Mouse (Mus musculus) forelimb bud, embryonic 11.5 days (tissue): Measurements from ENCODE around the gene Klhl22.

Source experiments
- DNase-seq: peaks from one replicate; pipeline ENCODE4 v3.0.0-alpha.2; 2012; ENCODE audit warnings: low read depth, low spot score

Klhl22 gene

DNA sequence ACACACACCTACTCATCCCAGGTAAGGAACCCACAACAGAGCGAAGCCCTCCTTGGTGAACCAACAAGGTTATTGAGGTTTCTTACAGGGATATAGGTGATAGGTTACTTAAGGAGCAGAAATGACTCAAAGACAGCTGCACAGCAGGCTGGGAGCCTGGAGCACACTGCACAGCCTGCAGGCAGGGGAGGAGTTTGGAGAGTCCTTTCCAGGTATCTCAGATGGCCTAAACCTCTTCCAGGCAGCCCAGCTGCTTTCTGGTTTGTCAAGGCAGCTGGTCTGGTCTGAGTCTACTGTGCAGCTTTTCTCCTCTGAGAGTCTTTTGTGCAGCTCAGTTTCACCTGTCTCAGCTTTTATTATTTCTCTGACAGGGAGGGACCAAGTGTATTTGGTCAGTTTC, 1.7 kb upstream of the Klhl22 start:
- DNase-seq, result no peak

DNA sequence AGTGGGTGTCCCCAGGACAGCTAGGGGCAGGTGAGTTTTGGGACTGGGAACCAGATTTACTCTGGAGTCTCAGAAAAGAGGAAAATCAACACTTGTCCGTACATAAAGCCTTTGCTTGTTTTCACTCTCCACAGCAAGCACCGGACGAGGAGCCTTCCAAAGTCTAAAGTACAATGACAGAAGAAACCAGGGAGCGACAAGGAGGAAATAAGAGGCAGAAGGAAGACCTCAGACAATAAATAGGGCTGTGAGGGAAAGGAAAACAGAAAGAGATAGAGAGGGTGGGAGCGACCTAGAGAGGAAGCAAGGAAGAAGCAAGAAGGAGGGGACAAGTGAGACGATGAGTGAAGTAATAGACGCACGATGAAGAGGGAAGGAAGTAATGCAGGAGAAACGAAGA, 516 bp upstream of the Klhl22 start:
- DNase-seq, result no peak

DNA sequence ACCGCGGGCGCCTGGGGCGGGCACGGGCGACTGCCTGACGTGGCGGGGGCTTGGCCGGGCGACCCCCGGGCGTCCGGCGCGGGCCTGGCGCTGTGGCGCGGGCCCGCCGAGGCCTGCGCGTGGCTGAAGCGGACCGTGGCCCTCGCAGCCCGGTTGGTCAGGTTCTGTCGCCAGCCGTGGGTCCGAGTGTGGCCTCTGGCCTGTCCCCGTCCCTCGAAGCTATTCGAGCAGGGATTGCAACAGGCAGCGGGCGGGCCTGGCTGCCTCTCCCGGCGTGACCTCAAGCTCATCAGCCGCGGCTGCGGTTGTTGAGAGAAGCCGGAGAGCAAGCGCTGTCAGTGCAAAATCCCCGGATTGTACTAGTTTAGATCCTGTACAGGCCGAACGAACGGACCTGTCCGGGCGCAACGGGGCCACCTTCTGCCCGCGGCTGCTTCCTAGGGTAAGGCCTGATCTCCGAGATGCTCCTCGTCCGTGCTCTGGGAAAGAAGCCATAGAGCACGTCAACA, 449 bp downstream of the Klhl22 start:
- DNase-seq, result no peak

DNA sequence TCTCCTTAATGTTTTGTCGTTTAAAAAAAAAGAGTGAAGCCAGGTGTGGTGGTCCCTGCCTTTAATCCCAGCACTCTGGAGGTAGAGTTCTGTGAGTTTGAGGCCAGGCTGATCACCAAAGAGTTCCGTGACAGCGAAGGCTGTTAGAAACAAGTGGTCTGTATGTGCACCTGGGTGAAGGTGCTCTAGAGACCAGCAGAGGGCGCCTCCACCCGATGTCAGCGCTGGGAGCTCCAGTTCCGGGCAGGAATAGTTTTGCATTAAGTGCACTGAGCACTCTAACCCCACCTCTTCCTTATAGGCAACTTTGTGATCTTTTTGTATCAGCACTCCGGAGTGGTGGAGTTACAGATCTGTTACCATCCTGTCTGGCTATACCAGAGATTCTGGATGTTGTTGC, 1.2 kb downstream of the Klhl22 start:
- peak; percentile 51 for DNase-seq

DNA sequence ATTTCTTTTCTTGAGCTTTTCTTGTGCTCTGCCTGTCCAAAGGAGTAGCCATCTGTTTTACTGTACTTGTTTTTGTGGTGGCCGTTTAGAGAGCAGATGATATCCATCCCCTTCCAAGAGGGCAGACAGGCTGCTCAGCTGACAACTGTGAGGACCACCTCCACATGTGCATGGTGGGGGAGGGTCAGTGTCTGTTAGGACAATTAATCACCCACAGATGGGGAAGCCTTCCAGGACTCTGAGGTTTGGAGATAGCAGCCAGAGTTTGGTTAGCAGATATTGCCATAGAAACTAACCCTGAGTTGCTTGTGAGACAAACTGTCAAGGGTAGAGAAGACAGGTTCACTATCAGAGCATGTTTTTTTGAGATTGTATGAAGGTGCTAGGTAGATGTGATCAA, 1.7 kb downstream of the Klhl22 start:
- no peak for DNase-seq

DNA sequence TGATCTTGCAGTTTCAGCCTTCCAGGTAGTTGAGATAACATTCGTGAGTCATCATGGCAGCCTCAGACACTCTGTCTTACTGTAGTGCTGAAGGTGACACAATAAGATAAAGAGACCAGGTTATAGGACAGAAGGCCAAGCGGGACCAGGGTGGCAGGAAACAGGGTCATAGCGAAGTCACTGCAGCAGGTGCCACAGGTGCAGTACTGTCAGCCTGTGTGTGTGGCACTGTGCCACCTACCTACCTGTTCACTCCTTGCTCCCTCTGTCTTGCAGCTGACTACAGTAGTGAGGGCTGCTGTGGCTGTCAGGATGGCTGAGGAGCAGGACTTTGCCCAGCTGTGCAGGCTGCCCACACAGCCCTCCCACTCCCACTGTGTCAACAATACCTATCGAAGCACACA, 4.7 kb downstream of the Klhl22 start:
- DNase-seq, result no peak

DNA sequence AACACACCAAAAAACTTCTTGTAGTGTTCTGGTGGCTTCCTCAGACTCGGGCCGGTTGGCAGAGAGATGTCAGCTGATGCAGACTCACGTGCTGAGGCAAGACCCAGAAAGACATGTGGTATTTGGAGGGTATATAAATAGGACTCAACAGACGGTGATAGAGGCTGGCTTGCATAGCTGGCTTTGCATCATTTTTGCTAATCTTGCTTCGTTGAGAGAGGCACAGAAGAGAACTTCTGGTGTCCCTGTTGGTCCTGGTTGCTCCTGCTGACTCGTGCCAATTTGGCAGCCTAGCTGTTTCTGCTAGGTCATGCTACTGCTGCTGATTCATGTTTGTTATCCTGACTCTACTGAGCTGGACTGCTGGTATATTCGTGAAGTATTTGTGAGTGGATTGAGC, 9.4 kb downstream of the Klhl22 start:
- no peak for DNase-seq

DNA sequence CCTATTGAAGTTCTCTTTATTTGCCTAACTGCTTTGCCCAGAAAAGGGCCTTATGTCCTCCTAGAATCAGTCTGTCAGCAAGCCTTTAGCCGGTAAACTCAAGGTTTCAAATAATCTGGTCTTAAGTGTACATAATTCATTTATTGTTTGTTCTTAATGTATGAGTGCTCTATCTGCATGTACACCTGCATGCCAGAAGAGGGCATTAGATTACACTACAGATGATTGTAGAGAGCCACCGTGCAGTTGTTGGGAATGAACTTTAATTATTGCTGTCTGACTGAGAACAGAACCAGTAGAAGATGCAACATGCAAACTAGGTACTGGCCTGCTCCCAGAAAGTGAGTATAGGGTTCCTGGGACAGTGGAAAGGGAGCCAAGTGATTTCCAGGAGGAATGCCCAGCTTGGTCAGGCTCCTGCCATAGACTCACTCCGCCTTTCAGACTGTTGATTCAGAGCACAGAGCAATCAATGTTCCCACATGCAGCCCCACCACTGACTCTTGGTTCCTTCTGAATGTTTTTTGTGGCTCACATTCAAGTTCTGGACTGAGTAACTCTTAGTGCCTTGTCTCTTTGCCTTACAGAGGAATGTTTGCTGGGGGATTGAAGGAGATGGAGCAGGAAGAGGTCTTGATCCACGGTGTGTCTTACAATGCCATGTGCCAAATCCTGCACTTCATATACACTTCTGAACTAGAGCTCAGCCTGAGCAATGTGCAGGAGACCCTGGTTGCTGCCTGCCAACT, 11.9 kb downstream of the Klhl22 start:
- no peak for DNase-seq

DNA sequence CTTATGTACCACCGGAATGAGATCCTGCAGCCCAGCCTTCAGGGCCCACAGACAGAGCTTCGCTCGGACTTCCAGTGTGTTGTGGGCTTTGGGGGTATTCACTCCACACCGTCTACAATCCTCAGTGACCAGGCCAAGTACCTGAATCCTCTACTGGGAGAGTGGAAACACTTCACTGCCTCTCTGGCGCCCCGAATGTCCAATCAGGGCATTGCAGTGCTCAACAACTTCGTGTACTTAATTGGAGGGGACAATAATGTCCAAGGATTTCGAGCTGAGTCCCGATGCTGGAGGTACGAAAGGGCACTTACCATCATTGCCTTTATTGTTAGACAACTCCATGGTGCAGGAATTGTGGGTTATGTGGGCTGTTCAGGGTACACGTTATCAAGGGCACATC, 17.4 kb downstream of the Klhl22 start:
- DNase-seq, result no peak

DNA sequence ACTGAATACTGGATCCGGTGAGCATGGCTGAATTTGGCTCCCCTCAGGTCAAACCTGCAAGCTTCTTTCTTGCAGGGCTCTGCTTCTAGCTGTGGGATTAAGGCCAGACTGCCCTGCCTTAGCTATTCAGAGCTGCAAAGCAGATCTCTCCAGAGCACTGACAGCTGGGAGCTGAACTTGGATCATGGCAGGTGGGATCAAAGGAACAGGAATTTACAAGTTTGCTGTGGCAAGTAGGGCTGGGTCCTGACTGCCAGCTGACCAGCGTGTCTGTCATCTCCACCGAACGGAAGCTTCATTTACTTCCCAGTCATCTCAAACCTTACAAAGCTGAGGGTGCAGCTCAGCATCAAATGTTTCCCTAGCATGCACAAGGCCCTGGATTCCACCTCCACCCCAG, 18.8 kb downstream of the Klhl22 start:
- no peak for DNase-seq

DNA sequence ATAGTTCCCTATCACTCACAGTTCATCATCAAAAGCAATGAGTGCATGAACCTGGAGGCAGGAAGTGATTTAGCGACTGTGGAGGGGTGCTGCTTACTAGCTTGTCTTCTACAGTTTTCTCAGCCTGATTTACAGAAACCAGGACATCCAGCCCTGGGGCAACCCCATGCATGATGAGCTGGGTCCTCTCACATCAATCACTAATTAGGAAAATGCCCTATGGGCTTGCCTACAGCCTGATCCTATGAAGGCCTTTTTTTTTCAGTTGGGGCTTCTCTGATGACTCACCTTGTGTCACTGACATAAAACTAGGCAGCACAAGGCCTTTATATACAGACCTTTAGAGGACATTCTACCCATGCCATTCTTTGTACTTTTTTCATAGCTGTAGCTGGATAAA, 20.3 kb downstream of the Klhl22 start:
- no peak for DNase-seq

DNA sequence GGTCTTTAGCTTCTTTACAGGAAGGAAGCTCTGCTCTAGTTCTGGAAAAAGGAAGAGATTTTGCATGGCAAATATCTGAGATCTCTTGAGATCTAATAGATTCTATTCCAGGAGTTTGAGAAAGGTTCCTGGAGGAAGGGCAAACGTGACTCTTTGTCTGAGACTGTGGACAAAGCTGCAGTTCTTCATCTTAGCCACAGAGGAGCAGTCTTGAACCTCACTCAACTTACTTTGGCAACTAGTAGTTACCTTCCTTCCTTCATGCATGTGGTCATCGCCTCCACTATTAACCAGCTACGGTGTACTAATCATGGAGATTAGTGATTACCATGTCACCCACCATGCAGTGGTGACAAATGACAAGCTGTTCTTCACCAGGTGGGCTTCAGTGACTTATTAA, 25.9 kb downstream of the Klhl22 start:
- DNase-seq, result no peak

DNA sequence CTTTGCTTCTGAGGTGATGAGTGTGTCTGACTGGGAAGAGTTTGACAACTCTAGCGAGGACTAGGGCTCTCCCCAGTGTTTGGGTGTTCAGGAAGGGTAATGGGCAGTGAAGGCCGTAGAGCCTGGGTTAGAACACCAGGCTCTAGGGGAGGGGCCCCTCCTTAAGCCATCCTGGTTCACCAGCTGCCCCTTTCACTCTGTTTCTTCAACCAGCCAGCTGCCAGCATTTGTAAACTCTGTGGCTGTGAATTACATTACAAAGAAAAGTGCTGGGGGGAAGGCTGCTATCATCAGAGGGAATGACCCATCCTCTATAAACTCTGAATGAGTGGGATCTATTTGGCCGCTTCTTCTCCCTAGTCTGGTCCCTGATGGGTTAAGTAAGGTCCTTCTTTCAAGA, 33.3 kb downstream of the Klhl22 start:
- DNase-seq, result no peak

DNA sequence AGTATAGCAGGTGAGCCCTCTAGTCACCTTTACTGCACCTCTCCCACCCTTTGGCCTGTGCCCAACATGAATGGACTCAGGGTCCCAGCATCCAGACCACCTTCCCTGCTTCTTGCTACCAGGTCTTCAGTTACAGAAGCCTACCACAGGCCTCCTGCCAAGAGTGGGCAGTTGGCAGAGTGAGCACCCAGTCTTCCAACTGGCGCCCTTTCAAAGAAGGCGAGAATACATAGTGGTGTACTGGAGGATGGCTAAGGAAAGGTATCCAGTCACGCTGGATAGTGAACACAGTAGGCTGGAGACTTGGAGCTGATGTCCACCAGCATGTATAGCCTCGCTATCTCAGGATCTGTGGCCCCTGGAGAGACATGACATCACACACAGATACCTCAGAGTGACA, 34.6 kb downstream of the Klhl22 start:
- no peak for DNase-seq

DNA sequence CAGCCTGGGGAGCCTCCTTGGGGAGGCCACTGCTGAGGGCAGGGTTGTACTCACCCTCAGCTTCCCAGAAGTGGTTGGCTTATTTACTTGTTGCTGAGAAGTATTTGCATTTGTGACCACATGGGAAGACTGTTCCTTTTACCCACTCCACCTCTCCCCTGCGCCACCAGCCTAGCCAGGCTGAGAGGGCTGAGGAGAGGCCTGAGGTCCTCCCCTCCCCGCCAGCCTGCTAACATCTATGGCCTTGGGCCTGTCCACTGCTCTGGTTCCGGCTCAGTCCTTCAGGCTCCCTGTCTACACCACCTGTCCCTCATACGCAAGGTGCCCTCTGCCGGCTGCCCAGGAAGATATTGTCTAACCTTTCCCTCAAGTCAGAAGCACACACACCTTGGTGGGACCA, 36.2 kb downstream of the Klhl22 start:
- no peak for DNase-seq

DNA sequence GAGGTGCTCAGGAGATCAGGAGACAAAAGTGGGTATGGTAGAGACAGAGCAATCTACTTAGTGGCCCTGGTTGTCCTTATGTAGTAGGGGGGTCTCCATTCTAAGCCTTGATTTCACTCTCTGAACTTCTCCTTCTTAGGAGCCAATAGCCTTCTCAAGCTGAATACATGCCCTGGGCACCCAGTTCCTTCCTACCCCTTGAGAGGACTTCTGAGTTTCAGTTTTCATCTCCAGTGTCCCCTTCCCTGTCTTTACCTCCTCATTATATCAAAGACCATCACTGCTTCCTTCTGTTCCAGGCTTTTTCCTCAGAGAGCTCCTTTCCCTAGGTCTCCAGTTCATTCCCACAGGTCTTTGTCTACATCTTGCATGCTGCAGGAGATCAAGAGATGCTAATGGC, 37.1 kb downstream of the Klhl22 start:
- no peak for DNase-seq

DNA sequence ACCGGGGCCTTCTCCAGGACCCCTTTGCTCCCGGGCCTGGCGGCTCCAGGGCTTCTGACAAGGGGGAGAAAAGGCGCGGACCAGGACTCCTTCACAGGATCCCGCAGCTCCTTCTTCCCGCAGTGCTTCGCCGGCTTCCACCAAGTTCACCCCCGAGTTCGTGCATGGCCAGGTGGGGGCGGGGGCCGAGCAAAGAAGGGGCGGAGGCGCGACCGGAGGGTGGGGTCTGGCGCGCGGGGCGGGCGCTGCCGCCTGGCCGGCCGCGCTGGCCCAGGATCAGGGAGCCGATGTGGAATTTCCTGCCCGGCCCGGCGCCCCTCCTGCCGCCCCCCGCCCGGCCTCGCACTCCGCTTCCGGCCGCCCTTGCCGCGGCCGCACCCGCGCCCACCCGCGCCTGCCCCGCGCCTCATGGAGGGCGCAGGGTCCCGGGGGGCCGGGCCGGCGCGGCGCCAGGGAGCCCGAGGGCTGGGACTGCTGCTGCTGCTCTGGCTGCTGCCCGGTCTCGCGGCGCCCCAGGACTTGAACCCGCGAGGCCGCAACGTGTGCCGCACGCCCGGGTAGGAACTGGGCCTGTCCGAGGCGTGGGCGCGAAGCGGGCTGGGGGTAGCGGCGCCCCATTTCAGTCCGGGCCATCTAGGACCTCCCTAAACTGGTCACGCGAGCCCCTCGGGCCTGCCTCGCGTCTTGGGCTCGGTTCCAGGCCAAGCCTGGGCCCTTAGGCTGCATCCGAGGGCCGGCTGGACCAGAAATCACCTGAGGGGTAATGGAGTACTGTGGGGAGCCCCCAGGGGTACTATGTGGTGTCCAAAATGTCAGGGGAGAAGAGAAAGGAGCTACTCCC, 37.8 kb downstream of the Klhl22 start, which contains the start of gene Scarf2:
Gene Scarf2, plus strand, starts transcription at position 312 of the 841 bp plus-strand sequence.
- peak; percentile 71 for DNase-seq

DNA sequence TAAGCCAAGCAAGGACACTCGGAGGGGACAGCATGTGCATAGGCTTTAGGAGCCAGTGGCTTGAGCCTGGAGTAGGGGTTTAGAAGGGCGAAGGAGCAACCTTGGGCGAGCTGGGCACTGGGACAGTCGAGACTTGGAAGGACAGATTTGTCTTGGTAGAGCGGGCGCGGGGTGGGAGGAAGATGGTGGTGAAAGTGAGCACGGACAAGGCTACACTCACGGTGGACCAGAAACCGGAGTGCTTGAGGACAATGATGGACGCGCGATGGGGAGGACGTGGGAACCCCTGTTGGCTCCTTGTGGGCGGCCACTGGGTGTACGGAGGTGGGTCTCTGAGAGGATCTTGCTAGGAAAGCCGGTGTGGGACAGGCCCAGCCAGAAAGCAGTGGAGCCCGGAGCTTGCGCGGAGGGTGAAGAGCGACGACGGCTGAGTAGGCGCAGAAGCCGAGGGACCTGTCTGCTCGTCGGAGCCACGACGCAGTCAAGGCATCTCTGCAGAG, 38.4 kb downstream of the Klhl22 start:
- DNase-seq, result peak; percentile 46

DNA sequence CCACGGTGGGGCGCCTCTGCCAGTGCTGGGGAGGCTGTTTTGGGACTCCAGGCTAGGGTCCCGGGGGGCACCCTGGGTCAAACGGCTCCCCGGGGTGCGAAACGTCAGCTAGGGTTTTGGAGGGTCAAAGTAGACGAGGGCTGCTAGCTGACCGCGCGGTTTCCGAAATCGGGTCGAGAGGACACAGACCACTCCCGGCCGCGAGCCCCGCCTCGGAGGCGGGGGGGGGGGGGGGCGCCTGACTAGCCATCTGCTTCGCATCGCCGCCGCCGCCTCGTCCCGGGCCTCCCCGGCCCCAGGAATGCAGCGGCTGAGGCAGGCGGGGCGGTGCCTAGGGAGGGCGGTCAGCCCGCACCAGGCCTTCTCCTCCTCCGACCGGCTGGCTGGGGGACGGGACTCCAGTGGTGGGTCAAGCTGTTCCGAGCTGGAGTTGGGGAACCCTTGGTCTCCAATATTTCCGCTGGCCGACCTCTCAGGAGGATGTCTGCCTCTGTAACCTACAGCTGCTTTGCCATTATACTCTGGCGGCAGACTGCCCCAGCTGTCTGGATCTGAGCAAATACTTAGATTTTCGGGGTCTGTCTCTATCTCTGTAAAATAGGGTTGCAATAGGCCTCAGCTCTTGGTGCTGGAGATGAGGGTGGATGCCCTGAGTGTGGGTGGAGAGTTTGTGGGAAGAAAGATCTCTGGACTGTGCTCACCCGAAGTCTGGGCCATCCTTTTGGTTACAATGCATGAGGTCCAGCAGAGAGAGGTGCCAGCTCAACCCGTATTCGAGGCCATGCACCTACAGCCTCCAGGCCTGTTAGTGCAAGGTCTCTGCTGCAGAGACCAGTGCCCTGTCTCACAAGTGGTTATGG, 39.1 kb downstream of the Klhl22 start:
- DNase-seq, result peak; percentile 47

DNA sequence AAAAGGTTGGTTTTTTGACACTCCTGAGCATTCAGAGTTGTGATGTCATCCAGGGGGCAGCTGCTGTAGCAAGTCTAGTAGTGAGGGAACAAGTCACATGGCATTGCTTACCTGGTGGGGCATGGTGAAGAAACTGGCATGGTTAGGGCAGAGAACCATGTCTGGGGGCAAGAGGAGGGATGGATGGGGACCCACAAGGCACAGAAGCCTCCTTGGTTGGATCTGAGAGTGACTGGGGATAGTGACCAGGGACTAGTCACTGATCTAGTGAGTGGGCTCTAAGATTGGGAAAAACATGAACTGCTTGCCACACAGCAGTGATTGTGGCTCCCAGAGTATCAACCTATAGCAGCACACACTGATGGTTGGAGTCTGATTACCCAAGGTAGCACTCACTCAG, 40.2 kb downstream of the Klhl22 start:
- DNase-seq, result no peak

DNA sequence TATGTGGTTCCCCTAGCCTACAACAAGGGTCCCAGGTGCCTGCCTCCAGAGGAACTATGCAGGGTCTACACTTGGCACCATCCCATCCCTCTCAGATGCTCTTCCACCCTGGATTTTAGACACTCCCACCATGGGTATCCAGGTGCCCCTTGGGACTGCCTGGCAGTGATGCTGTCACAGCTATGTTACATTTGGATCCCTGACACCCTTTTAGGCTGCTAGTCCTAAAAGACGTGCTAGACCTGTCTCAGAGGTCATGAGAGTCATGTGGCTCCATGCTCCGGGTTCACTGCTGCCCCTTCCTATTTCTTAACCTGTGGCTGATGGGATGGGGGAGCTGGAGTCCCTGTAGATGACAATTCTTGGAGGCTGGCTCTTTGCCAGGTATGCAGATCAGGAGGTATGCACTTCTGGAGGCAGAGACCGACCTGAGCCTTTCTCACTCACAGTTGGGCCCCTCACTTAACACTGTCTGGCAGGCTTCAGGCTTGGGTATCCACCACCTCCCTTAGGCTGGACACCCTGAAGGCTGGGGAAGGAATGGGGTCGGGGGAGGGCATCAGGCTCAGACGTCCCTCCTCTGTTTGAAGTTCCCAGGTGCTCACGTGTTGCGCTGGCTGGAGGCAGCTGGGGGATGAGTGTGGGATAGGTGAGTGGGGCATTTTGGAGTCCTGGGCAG, 42.5 kb downstream of the Klhl22 start:
- DNase-seq, result no peak
